Mouse (Mus musculus): ENCODE data around the gene Trim14. TPM values are rescaled to one million over a fixed set of nuclear protein-coding genes. Genes with fewer than 3 reads are reported as not detected.

The Trim14 gene
- polyA plus RNA-seq, 1 experiment from 2014 or later, result 11.4 TPM

DNA sequence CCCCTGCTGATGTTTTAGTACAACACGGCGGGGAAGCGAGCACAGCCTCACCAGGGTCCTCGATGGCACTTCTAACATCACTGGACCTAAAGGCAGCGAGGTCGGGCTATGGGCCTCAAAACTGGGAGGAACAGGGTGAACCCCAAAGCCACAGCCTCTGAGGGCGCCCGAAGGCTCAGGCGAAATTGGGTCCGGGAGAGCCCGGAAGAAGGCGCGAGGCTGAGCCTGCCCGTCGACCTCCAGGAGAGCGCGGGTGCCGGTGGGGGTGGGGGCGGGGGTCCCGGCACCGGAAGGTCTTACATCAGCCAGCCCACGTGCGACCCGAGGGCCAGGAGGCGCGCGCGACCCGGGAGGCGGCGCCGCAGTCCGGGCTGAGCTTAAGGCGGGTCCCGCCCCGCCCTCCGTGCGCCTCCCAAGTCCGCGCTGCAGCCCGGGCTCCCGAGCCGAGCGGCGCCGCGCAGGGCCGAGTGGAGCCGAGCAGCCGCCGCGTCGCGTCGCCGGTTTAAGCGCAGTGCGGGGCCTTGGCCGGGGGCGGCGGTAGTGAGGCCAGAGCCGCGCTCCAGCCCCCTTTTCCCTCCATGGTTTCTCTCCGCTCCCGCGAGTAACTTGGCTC is 85.3 kb downstream of the Trim14 start, which contains the start of gene Anp32b:
TSS of gene Anp32b (plus strand) at position 384 of the 613 bp plus-strand sequence.
- peak within 1 kb of the TSS; percentile 76 for H3K4me2 ChIP-seq (ENCODE audit: low read length)
- under 1% methylated on average over 50 of the region's 66 CpGs for WGBS
- peaks cover 24% of the 10 kb centered on the region for H3K4me1 ChIP-seq (replicated peaks; ENCODE audit: control insufficient read depth, insufficient read depth, low read length)
- ATAC-seq (replicated peaks; ENCODE audit: low FRiP score, low TSS enrichment, low read depth) (peak; percentile 97), DNase-seq (ENCODE audit: low spot score) (peak; percentile 95)
- H3K27ac ChIP-seq (ENCODE audit: low read depth), result peak within 1 kb of the TSS; percentile 98
- peak within 1 kb of the TSS; percentile 84 for H3K4me3 ChIP-seq (ENCODE audit: low read depth, low read length)
- peak within 1 kb of the TSS; percentile 99 for H3K9ac ChIP-seq (ENCODE audit: low read length)
- no peaks in the 10 kb centered on the region for H3K27me3 ChIP-seq (replicated peaks; ENCODE audit: control insufficient read depth, insufficient read depth, low read length)
- H3K36me3 ChIP-seq (ENCODE audit: control insufficient read depth, insufficient read depth, low read length), result no peaks in the 10 kb centered on the region
- no peaks in the 10 kb centered on the region for H3K9me3 ChIP-seq (ENCODE audit: control insufficient read depth, low read length)

DNA sequence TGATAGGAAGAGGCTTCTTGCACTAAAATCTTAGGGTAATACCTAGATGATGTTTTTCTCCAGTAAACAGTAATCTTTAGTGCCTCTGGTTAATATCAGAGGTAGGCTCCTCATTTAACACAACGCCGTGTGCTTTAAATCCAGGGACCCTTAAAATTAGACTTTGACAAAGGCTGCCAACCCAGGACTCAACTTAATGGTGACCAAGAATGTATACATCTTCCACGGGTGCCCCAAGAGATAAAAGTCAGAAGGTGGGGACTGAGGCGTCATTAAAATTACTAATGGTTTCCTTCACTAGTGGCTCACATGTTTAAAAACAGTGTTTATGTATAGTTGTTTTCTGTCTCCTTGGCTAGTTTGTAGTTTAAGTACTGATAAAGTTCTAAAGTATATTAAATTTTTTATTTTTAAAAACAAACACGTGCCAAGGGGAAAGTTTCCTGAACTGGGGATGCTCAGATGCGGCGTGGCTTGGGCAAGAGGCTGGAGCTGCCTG is 85.9 kb downstream of the Trim14 start:
- 14% methylated on average over 7 of the region's 7 CpGs for WGBS
- Histone ChIP-seq H3K36me3 (ENCODE audit: control insufficient read depth, insufficient read depth, low read length) (no peaks in the 10 kb centered on the region), H3K27me3 (replicated peaks; ENCODE audit: control insufficient read depth, insufficient read depth, low read length) (no peaks in the 10 kb centered on the region), H3K9ac (ENCODE audit: low read length) (peak overlapping the region; percentile 99), H3K27ac (ENCODE audit: low read depth) (peak overlapping the region; percentile 98), H3K4me3 (ENCODE audit: low read depth, low read length) (peak overlapping the region; percentile 84), H3K4me1 (replicated peaks; ENCODE audit: control insufficient read depth, insufficient read depth, low read length) (peaks cover 19% of the 10 kb centered on the region), H3K4me2 (ENCODE audit: low read length) (peak overlapping the region; percentile 45), H3K9me3 (ENCODE audit: control insufficient read depth, low read length) (no peaks in the 10 kb centered on the region)
- ATAC-seq (replicated peaks; ENCODE audit: low FRiP score, low TSS enrichment, low read depth), result no peak
- DNase-seq (ENCODE audit: low spot score), result no peak

DNA sequence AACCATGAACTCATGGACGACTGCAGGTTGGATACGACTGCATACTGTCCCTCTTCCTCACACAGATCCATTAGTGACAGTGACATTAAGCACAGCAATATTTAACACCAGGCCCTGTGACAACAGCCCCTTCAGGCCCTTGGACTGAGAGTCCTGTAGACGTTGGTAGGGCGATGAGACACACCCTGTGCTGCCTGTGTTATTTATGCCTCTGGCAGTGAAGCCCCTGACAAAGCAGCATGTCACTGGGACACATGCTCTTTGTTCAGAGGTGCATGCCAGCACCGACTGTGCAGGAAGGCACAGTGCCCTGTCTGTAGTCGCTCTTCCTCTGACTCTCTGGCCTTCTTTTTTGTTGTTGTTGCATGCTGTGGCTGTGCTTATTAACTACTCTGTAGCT is 87.1 kb downstream of the Trim14 start:
- H3K36me3 ChIP-seq (ENCODE audit: control insufficient read depth, insufficient read depth, low read length), result no peaks in the 10 kb centered on the region
- H3K27me3 ChIP-seq (replicated peaks; ENCODE audit: control insufficient read depth, insufficient read depth, low read length), result no peaks in the 10 kb centered on the region
- no peak overlapping the region for H3K9ac ChIP-seq (ENCODE audit: low read length)
- H3K4me3 ChIP-seq (ENCODE audit: low read depth, low read length), result no peak overlapping the region
- H3K4me2 ChIP-seq (ENCODE audit: low read length), result no peak overlapping the region
- H3K4me1 ChIP-seq (replicated peaks; ENCODE audit: control insufficient read depth, insufficient read depth, low read length), result peaks cover 11% of the 10 kb centered on the region
- 51% methylated on average over 6 of the region's 6 CpGs for WGBS
- no peaks in the 10 kb centered on the region for H3K9me3 ChIP-seq (ENCODE audit: control insufficient read depth, low read length)
- ATAC-seq (replicated peaks; ENCODE audit: low FRiP score, low TSS enrichment, low read depth), result no peak
- no peak overlapping the region for H3K27ac ChIP-seq (ENCODE audit: low read depth)
- no peak for DNase-seq (ENCODE audit: low spot score)

DNA sequence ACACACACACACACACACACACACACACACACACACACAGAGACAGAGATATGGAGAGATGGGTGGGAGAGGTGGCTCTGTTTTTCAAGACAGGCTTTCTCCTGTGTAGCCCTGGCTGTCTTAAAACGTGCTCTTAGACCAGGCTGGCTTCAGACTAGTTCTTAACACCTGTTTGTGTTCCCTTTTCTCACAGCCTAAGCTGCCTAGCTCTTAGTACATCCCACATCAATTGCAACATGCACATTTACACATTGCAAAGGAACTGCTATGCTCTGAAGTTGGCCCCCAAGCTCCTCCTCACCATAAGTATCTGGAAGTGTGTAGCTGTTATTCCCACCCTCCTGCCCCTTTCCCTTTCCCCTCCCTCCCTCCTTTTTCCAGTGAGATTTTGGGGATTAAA is 88.5 kb downstream of the Trim14 start:
- Histone ChIP-seq H3K9ac (ENCODE audit: low read length) (no peak overlapping the region), H3K4me3 (ENCODE audit: low read depth, low read length) (no peak overlapping the region), H3K4me1 (replicated peaks; ENCODE audit: control insufficient read depth, insufficient read depth, low read length) (no peaks in the 10 kb centered on the region), H3K9me3 (ENCODE audit: control insufficient read depth, low read length) (no peaks in the 10 kb centered on the region), H3K27ac (ENCODE audit: low read depth) (no peak overlapping the region), H3K36me3 (ENCODE audit: control insufficient read depth, insufficient read depth, low read length) (no peaks in the 10 kb centered on the region), H3K4me2 (ENCODE audit: low read length) (no peak overlapping the region), H3K27me3 (replicated peaks; ENCODE audit: control insufficient read depth, insufficient read depth, low read length) (no peaks in the 10 kb centered on the region)
- no peak for DNase-seq (ENCODE audit: low spot score)
- no peak for ATAC-seq (replicated peaks; ENCODE audit: low FRiP score, low TSS enrichment, low read depth)
- 56% methylated on average over 1 of the region's 1 CpGs for WGBS

DNA sequence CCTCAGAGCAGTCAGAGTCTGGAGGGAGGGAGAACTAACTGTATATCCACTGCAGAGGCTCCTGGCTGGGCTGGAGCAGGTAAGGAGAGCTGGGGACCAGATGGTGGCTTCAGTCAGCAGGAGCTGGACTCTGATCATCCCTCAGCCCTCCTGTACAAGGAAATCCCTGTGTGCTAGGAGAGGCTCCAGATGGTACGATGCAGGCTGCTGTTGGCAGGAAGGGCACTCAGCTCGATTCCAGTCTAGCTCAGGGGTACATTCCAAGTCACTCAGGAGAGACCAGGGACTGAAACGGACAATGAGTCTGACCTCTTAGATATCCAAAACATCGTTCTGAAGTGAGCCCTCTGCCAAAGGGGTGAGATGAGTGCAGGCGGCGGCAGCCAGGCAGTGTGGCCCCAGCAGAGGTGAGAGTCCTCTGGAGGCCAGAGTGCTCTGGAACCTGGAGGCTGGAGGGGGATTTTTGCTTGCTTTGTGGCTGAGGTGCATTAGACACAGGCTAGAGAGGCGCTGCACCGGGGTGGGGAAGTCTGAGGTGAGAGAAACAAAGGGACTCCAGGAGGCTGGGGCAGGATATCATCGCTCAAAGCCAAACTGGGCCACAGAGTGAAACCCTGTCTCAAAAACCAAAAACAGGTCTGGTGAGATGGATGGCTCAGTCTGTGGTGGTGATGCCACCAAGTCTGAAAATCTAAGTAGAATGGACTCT is 90.5 kb downstream of the Trim14 start:
- Histone ChIP-seq H3K36me3 (ENCODE audit: control insufficient read depth, insufficient read depth, low read length) (no peaks in the 10 kb centered on the region), H3K27me3 (replicated peaks; ENCODE audit: control insufficient read depth, insufficient read depth, low read length) (no peaks in the 10 kb centered on the region), H3K4me1 (replicated peaks; ENCODE audit: control insufficient read depth, insufficient read depth, low read length) (no peaks in the 10 kb centered on the region), H3K4me3 (ENCODE audit: low read depth, low read length) (no peak overlapping the region), H3K9ac (ENCODE audit: low read length) (no peak overlapping the region), H3K9me3 (ENCODE audit: control insufficient read depth, low read length) (no peaks in the 10 kb centered on the region), H3K4me2 (ENCODE audit: low read length) (no peak overlapping the region), H3K27ac (ENCODE audit: low read depth) (no peak overlapping the region)
- WGBS, result 56% methylated on average over 9 of the region's 9 CpGs
- DNase-seq (ENCODE audit: low spot score), result no peak
- no peak for ATAC-seq (replicated peaks; ENCODE audit: low FRiP score, low TSS enrichment, low read depth)

Other genes with a start within 250 kb of the Trim14 start
- not detected in 2 replicates for gene Foxe1, start 192.5 kb downstream of the Trim14 start, polyA plus RNA-seq (2014; fragmentation: Nextera tagmentation; extraction: Ambion mirVana)
- gene Trmo, start 146.7 kb downstream of the Trim14 start, polyA plus RNA-seq (2014; fragmentation: Nextera tagmentation; extraction: Ambion mirVana), result 11.3 and 13.1 TPM in 2 replicates
- gene Hemgn, start 122.6 kb downstream of the Trim14 start, polyA plus RNA-seq (2014; fragmentation: Nextera tagmentation; extraction: Ambion mirVana), result 0.27 and 0.42 TPM in 2 replicates
- 259 and 261 TPM in 2 replicates for gene Anp32b, start 85.2 kb downstream of the Trim14 start, polyA plus RNA-seq (2014; fragmentation: Nextera tagmentation; extraction: Ambion mirVana)
- gene Nans, start 46.9 kb downstream of the Trim14 start, polyA plus RNA-seq (2014; fragmentation: Nextera tagmentation; extraction: Ambion mirVana), result 81.5 and 86.8 TPM in 2 replicates
- gene Coro2a, start 66.1 kb upstream of the Trim14 start, polyA plus RNA-seq (2014; fragmentation: Nextera tagmentation; extraction: Ambion mirVana), result 28.0 and 36.1 TPM in 2 replicates
- 3.5 and 4.8 TPM in 2 replicates for gene Tbc1d2, start 114.1 kb upstream of the Trim14 start, polyA plus RNA-seq (2014; fragmentation: Nextera tagmentation; extraction: Ambion mirVana)

All from intestine, embryonic 14.5 days (tissue).